Mouse (Mus musculus) midbrain, embryonic 14.5 days (tissue): Measurements from ENCODE around the gene Ttc21b. TPM values are rescaled to one million over a fixed set of nuclear protein-coding genes. Genes with fewer than 3 reads are reported as not detected.
A peak's percentile ranks its signal among the peaks of the same experiment; 100 is the strongest.

ENCODE experiments used
- ATAC-seq: fragments of 200-750 bp; cut with Nextera tagmentation; 2 replicates; pipeline ENCODE4 v1.8.0; 2017; ENCODE audit warnings: moderate number of reproducible peaks, moderate library complexity; ENCODE audit not compliant: low FRiP score, low TSS enrichment
- DNase-seq: peaks from one replicate; pipeline ENCODE4 v3.0.0-alpha.2; 2015
- H3K27ac ChIP-seq: fragments of 300-500 bp; sonication (generic); replicated peaks from 2 replicates; pipeline ENCODE4 v1.5.1; 2014; ENCODE audit warnings: mild to moderate bottlenecking, low read depth, low read length, moderate library complexity
- H3K27me3 ChIP-seq: fragments of 300-500 bp; sonication (generic); 2 replicates; pipeline ENCODE4 v1.6.1; 2014; ENCODE audit warnings: low read length, control low read depth, mixed read lengths; ENCODE audit not compliant: control insufficient read depth, insufficient read depth
- H3K36me3 ChIP-seq: fragments of 300-500 bp; sonication (generic); 2 replicates; pipeline ENCODE4 v1.6.1; 2014; ENCODE audit warnings: low read length, control low read depth; ENCODE audit not compliant: control insufficient read depth, insufficient read depth
- H3K4me1 ChIP-seq: fragments of 300-500 bp; sonication (generic); 2 replicates; pipeline ENCODE4 v1.6.1; 2014; ENCODE audit warnings: mild to moderate bottlenecking, antibody characterized with exemption, low read length, control low read depth; ENCODE audit not compliant: control insufficient read depth, insufficient read depth
- H3K4me2 ChIP-seq: fragments of 300-500 bp; sonication (generic); 2 replicates; pipeline ENCODE4 v1.6.1; 2014; ENCODE audit warnings: mild to moderate bottlenecking, low read length, moderate library complexity
- H3K4me3 ChIP-seq: fragments of 300-500 bp; sonication (generic); replicated peaks from 2 replicates; pipeline ENCODE4 v1.5.1; 2014; ENCODE audit warnings: low read depth, low read length
- H3K9ac ChIP-seq: fragments of 300-500 bp; sonication (generic); replicated peaks from 2 replicates; pipeline ENCODE4 v1.6.1; 2014; ENCODE audit warnings: mild to moderate bottlenecking, low read length, moderate library complexity
- H3K9me3 ChIP-seq: fragments of 300-500 bp; sonication (generic); 2 replicates; pipeline ENCODE4 v1.6.1; 2016; ENCODE audit warnings: low read length, control low read depth, mixed read lengths; ENCODE audit not compliant: control insufficient read depth
- WGBS: fragments of 180-500 bp; shearing (Covaris S2); extraction: QIAGEN DNeasy Blood & Tissue Kit; methylation state at CpG from one replicate; pipeline ENCODE4 v1.1.7; 2014; 5-methylcytosine and 5-hydroxymethylcytosine counted together
- polyA plus RNA-seq: library from polyadenylated mRNA; unstranded; fragments of >200 nt; fragmentation: Nextera tagmentation; extraction: Ambion mirVana; gene quantifications from 2 replicates; pipeline ENCODE4 v1.2.1, GENCODE M21; 2014

Ttc21b gene
- polyA plus RNA-seq, 1 experiment from 2014 or later = 15.5 TPM

GRCm38 (mm10) chr2:66151436-66151835 is 105.0 kb downstream of the Ttc21b start:
- no peak for DNase-seq
- no peak for ATAC-seq
- H3K36me3 ChIP-seq = no peaks in the 10 kb centered on the region
- H3K9ac ChIP-seq = no peak overlapping the region
- no peaks in the 10 kb centered on the region for H3K4me1 ChIP-seq
- no peak overlapping the region for H3K4me3 ChIP-seq
- H3K27me3 ChIP-seq = no peaks in the 10 kb centered on the region
- H3K4me2 ChIP-seq = no peak overlapping the region
- no peak overlapping the region for H3K27ac ChIP-seq
- H3K9me3 ChIP-seq = no peaks in the 10 kb centered on the region
- 67% methylated on average over 2 of the region's 2 CpGs for WGBS

- H3K9ac ChIP-seq = no peak overlapping the region
- DNase-seq (no peak), ATAC-seq (no peak)
- H3K4me2 ChIP-seq = no peak overlapping the region
- no peaks in the 10 kb centered on the region for H3K27me3 ChIP-seq
- H3K4me3 ChIP-seq = no peak overlapping the region
- 86% methylated on average over 3 of the region's 3 CpGs for whole genome bisulfite sequencing
- no peaks in the 10 kb centered on the region for H3K9me3 ChIP-seq
- no peaks in the 10 kb centered on the region for H3K4me1 ChIP-seq
- no peak overlapping the region for H3K27ac ChIP-seq
- no peaks in the 10 kb centered on the region for H3K36me3 ChIP-seq
Observed at GRCm38 (mm10) chr2:66150531-66150930, 105.9 kb downstream of the Ttc21b start.

- Histone ChIP-seq H3K4me3 (no peak overlapping the region), H3K4me1 (no peaks in the 10 kb centered on the region), H3K27me3 (no peaks in the 10 kb centered on the region), H3K4me2 (no peak overlapping the region), H3K36me3 (no peaks in the 10 kb centered on the region), H3K9me3 (no peaks in the 10 kb centered on the region), H3K27ac (no peak overlapping the region), H3K9ac (no peak overlapping the region)
- DNase-seq (no peak), ATAC-seq (no peak)
- WGBS = 86% methylated on average over 10 of the region's 10 CpGs
Observed at GRCm38 (mm10) chr2:66148654-66149230, 107.7 kb downstream of the Ttc21b start.

GRCm38 (mm10) chr2:66146473-66146872 is 109.9 kb downstream of the Ttc21b start:
- Histone ChIP-seq H3K4me3 (no peak overlapping the region), H3K27me3 (no peaks in the 10 kb centered on the region), H3K36me3 (no peaks in the 10 kb centered on the region), H3K9ac (no peak overlapping the region), H3K4me2 (no peak overlapping the region), H3K4me1 (no peaks in the 10 kb centered on the region), H3K27ac (no peak overlapping the region), H3K9me3 (no peaks in the 10 kb centered on the region)
- ATAC-seq = no peak
- peak; percentile 29 for DNase-seq
- 59% methylated on average over 4 of the region's 4 CpGs for WGBS

GRCm38 (mm10) chr2:66144770-66145169 is 111.6 kb downstream of the Ttc21b start:
- 78% methylated on average over 5 of the region's 5 CpGs for WGBS
- H3K36me3 ChIP-seq = no peaks in the 10 kb centered on the region
- DNase-seq (no peak), ATAC-seq (no peak)
- H3K9ac ChIP-seq = no peak overlapping the region
- H3K4me3 ChIP-seq = no peak overlapping the region
- H3K27ac ChIP-seq = no peak overlapping the region
- no peaks in the 10 kb centered on the region for H3K27me3 ChIP-seq
- no peak overlapping the region for H3K4me2 ChIP-seq
- H3K4me1 ChIP-seq = no peaks in the 10 kb centered on the region
- no peaks in the 10 kb centered on the region for H3K9me3 ChIP-seq

GRCm38 (mm10) chr2:66143284-66143683 is 113.1 kb downstream of the Ttc21b start:
- no peak for DNase-seq
- H3K4me2 ChIP-seq = no peak overlapping the region
- no peak overlapping the region for H3K9ac ChIP-seq

GRCm38 (mm10) chr2:66142711-66143110 is 113.7 kb downstream of the Ttc21b start:
- WGBS = 92% methylated on average over 2 of the region's 2 CpGs
- H3K9me3 ChIP-seq = no peaks in the 10 kb centered on the region
- no peak overlapping the region for H3K4me2 ChIP-seq

More at GRCm38 (mm10) chr2:66143284-66143683, 113.1 kb downstream of the Ttc21b start:
- 92% methylated on average over 4 of the region's 4 CpGs for WGBS
- H3K4me1 ChIP-seq = no peaks in the 10 kb centered on the region
- no peak overlapping the region for H3K27ac ChIP-seq
- ATAC-seq = no peak
- H3K36me3 ChIP-seq = no peaks in the 10 kb centered on the region
- no peaks in the 10 kb centered on the region for H3K9me3 ChIP-seq
- no peak overlapping the region for H3K4me3 ChIP-seq
- no peaks in the 10 kb centered on the region for H3K27me3 ChIP-seq

GRCm38 (mm10) chr2:66142268-66142667 is 114.1 kb downstream of the Ttc21b start:
- no peak for DNase-seq
- no peaks in the 10 kb centered on the region for H3K36me3 ChIP-seq
- no peak for ATAC-seq
- no peak overlapping the region for H3K27ac ChIP-seq
- no peak overlapping the region for H3K4me2 ChIP-seq
- no peaks in the 10 kb centered on the region for H3K9me3 ChIP-seq
- H3K27me3 ChIP-seq = no peaks in the 10 kb centered on the region
- H3K9ac ChIP-seq = no peak overlapping the region
- H3K4me3 ChIP-seq = no peak overlapping the region
- H3K4me1 ChIP-seq = no peaks in the 10 kb centered on the region
- 97% methylated on average over 2 of the region's 2 CpGs for WGBS

More at GRCm38 (mm10) chr2:66142711-66143110, 113.7 kb downstream of the Ttc21b start:
- H3K4me1 ChIP-seq = no peaks in the 10 kb centered on the region
- H3K27me3 ChIP-seq = no peaks in the 10 kb centered on the region
- H3K27ac ChIP-seq = no peak overlapping the region
- DNase-seq (no peak), ATAC-seq (no peak)
- H3K4me3 ChIP-seq = no peak overlapping the region
- H3K36me3 ChIP-seq = no peaks in the 10 kb centered on the region
- H3K9ac ChIP-seq = no peak overlapping the region

- no peak for ATAC-seq
- 85% methylated on average over 4 of the region's 4 CpGs for WGBS
- Histone ChIP-seq H3K27ac (no peak overlapping the region), H3K36me3 (no peaks in the 10 kb centered on the region), H3K4me2 (no peak overlapping the region), H3K9me3 (no peaks in the 10 kb centered on the region), H3K4me1 (no peaks in the 10 kb centered on the region), H3K4me3 (no peak overlapping the region), H3K9ac (no peak overlapping the region), H3K27me3 (no peaks in the 10 kb centered on the region)
- no peak for DNase-seq
Observed at GRCm38 (mm10) chr2:66140246-66140645, 116.2 kb downstream of the Ttc21b start.
